Mouse (Mus musculus) forebrain, postnatal 0 days (tissue): ENCODE measurements around the gene Rexo4. TPM values are rescaled to one million over a fixed set of nuclear protein-coding genes. Genes with fewer than 3 reads are reported as not detected.
A peak's percentile ranks its signal among the peaks of the same experiment; 100 is the strongest.

Experiments used
- ATAC-seq: fragments of 200-750 bp; cut with Nextera tagmentation; 2 replicates; pipeline ENCODE4 v1.8.0; 2017; ENCODE audit warnings: mild to moderate bottlenecking, moderate library complexity
- DNase-seq: peaks from one replicate; pipeline ENCODE4 v3.0.0-alpha.2; 2015
- H3K27ac ChIP-seq: fragments of 300-500 bp; sonication (generic); 2 replicates; pipeline ENCODE4 v1.5.1; 2014; ENCODE audit warnings: low read depth, mild to moderate bottlenecking, antibody characterized with exemption, low read length, moderate library complexity, mixed read lengths
- H3K27me3 ChIP-seq: fragments of 300-500 bp; sonication (generic); 2 replicates; pipeline ENCODE4 v1.6.1; 2014; ENCODE audit warnings: mild to moderate bottlenecking, low read length, mixed read lengths; ENCODE audit not compliant: insufficient read depth
- H3K36me3 ChIP-seq: fragments of 300-500 bp; sonication (generic); 2 replicates; pipeline ENCODE4 v1.6.1; 2014; ENCODE audit warnings: mild to moderate bottlenecking, moderate library complexity; ENCODE audit not compliant: insufficient read depth
- H3K4me1 ChIP-seq: fragments of 300-500 bp; sonication (generic); 2 replicates; pipeline ENCODE4 v1.6.1; 2014; ENCODE audit warnings: antibody characterized with exemption; ENCODE audit not compliant: insufficient read depth
- H3K4me2 ChIP-seq: fragments of 300-500 bp; sonication (generic); 2 replicates; pipeline ENCODE4 v1.6.1; 2014; ENCODE audit warnings: low read depth, mild to moderate bottlenecking, moderate library complexity
- H3K4me3 ChIP-seq: fragments of 300-500 bp; sonication (generic); 2 replicates; pipeline ENCODE4 v1.5.1; 2014; ENCODE audit warnings: low read depth, low read length, mixed read lengths
- H3K9ac ChIP-seq: fragments of 300-500 bp; sonication (generic); 2 replicates; pipeline ENCODE4 v1.6.1; 2014; ENCODE audit warnings: mild to moderate bottlenecking
- H3K9me3 ChIP-seq: fragments of 300-500 bp; sonication (generic); 2 replicates; pipeline ENCODE4 v1.6.1; 2016; ENCODE audit warnings: low read length
- CTCF ChIP-seq: sonication (generic); IDR thresholded peaks from 2 replicates; pipeline ENCODE4 v1.5.1; 2016; ENCODE audit warnings: antibody characterized with exemption, control low read depth, low read depth
- WGBS: fragments of 180-500 bp; shearing (Covaris S2); extraction: QIAGEN DNeasy Blood & Tissue Kit; methylation state at CpG from one replicate; pipeline ENCODE4 v1.1.7; 2014; 5-methylcytosine and 5-hydroxymethylcytosine counted together
- polyA plus RNA-seq: library from polyadenylated mRNA; unstranded; fragments of >200 nt; fragmentation: Nextera tagmentation; extraction: Ambion mirVana; gene quantifications from 2 replicates; pipeline ENCODE4 v1.2.1, GENCODE M21; 2015
- total RNA-seq: library from RNA; depleted of rRNA; stranded (reverse); fragments of >200 nt; gene quantifications from 2 replicates; pipeline ENCODE4 v1.2.3, GENCODE M21; 2014; rRNA removed

The Rexo4 gene
- total RNA-seq (42.2 and 48.3 TPM in 2 replicates), polyA plus RNA-seq (23.9 and 25.5 TPM in 2 replicates)

DNA sequence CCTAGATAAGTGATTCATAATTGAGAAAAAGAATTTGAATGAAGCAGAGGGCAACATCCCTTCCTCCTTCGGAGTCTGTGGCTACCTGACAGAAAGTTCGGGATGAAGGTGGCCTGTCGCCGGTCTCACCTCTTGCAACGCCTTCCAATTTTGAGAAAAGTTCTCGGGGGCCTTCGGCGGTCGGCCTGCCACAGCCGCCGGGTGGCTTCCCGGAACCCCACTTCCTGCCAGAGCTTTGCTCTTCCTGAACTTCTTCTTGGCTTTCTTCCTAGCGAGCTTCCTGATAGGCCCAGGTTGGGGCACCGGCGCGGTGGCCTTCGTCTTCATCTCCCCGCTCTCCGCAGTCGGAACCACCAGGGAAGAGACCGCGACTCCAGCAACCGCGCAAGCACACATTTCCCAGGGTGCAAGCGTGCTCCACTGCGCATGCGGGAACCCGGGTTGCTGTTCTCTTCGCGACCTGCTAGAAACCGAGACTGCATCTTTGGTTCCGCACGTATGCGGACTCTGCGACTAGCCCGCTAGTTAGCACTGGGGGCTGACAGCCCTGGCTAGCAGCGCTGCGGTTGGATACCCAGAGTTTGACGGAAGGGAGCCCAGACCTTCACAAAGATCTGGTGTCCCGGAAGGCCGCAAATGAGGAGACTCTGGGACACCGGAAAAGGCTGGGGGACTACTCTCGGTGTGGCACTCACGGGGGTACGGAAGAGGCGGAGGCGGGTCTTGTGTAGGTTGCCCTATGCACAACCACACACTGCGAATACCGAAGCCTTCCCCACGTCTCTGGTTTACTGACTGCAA, at the start of gene Rexo4:
Rexo4 (minus strand) TSS at position 464 of the 801 bp plus-strand sequence.
- Histone ChIP-seq H3K4me2 (peak within 1 kb of the TSS; percentile 83), H3K27me3 (no peaks in the 10 kb centered on the region), H3K9ac (peak within 1 kb of the TSS; percentile 81), H3K27ac (peak within 1 kb of the TSS; percentile 97), H3K36me3 (peaks cover 11% of the 10 kb centered on the region), H3K9me3 (no peaks in the 10 kb centered on the region), H3K4me3 (peak within 1 kb of the TSS; percentile 70), H3K4me1 (peaks cover 13% of the 10 kb centered on the region)
- ATAC-seq: peak; percentile 98
- DNase-seq: peak; percentile 99
- TF ChIP-seq CTCF: no peak
- 1% methylated on average over 50 of the region's 50 CpGs for WGBS

- no peaks in the 10 kb centered on the region for H3K9me3 ChIP-seq
- peaks cover 10% of the 10 kb centered on the region for H3K36me3 ChIP-seq
- H3K4me1 ChIP-seq: peaks cover 18% of the 10 kb centered on the region
- peak within 1 kb of the TSS; percentile 85 for H3K9ac ChIP-seq
- H3K4me2 ChIP-seq: peak within 1 kb of the TSS; percentile 86
- under 1% methylated on average over 40 of the region's 43 CpGs for WGBS
- H3K27me3 ChIP-seq: no peaks in the 10 kb centered on the region
- ATAC-seq: peak; percentile 97
- peak; percentile 94 for DNase-seq
- peak within 1 kb of the TSS; percentile 81 for H3K27ac ChIP-seq
- peak; percentile 28; the same call in 1 of the 2 replicates for TF ChIP-seq CTCF
- peak within 1 kb of the TSS; percentile 77 for H3K4me3 ChIP-seq
Measured at GRCm38 (mm10) chr2:27009714-27010244, 45.6 kb upstream of the Rexo4 start, which contains the start of gene Cacfd1. Gene Cacfd1, plus strand, starts transcription at chr2:27009926.

- H3K36me3 ChIP-seq: no peaks in the 10 kb centered on the region
- TF ChIP-seq CTCF: no peak
- 75% methylated on average over 7 of the region's 7 CpGs for WGBS
- no peaks in the 10 kb centered on the region for H3K9me3 ChIP-seq
- H3K27me3 ChIP-seq: no peaks in the 10 kb centered on the region
- no peak overlapping the region for H3K9ac ChIP-seq
- no peak for DNase-seq
- H3K4me3 ChIP-seq: no peak overlapping the region
- H3K4me1 ChIP-seq: peaks cover 18% of the 10 kb centered on the region
- ATAC-seq: no peak
- H3K27ac ChIP-seq: no peak overlapping the region
- no peak overlapping the region for H3K4me2 ChIP-seq
Measured at GRCm38 (mm10) chr2:27007701-27008100, 43.5 kb upstream of the Rexo4 start.

- no peak for ATAC-seq
- no peak for TF ChIP-seq CTCF
- no peak for DNase-seq
Measured at GRCm38 (mm10) chr2:27006255-27006654, 42.1 kb upstream of the Rexo4 start.

DNA sequence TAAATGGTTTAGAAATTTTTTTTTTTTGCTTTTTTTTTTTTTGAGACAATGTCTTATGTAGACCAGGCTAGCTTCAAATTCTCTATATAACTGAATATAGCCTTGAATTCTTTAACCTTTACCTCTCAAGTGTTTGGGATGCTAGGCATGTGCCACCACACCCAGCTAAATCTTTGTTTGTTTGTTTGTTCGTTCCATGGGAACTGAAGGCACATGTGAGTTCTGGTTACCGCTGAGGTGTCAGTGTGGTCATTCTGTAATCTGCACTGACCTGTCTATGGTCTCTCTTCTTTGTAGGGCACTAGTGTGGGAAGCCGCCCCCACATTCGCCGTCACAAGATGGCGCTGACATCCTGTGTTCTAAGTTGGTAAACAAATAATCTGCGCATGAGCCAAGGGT, 33.8 kb upstream of the Rexo4 start:
- Histone ChIP-seq H3K9me3 (no peaks in the 10 kb centered on the region), H3K27me3 (no peaks in the 10 kb centered on the region), H3K36me3 (no peaks in the 10 kb centered on the region), H3K4me1 (no peaks in the 10 kb centered on the region), H3K9ac (no peak overlapping the region), H3K4me3 (no peak overlapping the region), H3K4me2 (no peak overlapping the region), H3K27ac (no peak overlapping the region)
- DNase-seq: no peak
- WGBS: 98% methylated on average over 6 of the region's 7 CpGs
- no peak for ATAC-seq
- TF ChIP-seq CTCF: no peak

More at GRCm38 (mm10) chr2:27006255-27006654, 42.1 kb upstream of the Rexo4 start:
- no peaks in the 10 kb centered on the region for H3K27me3 ChIP-seq
- peaks cover 15% of the 10 kb centered on the region for H3K4me1 ChIP-seq
- H3K9me3 ChIP-seq: no peaks in the 10 kb centered on the region
- no peak overlapping the region for H3K4me2 ChIP-seq
- no peak overlapping the region for H3K4me3 ChIP-seq
- no peak overlapping the region for H3K9ac ChIP-seq
- H3K36me3 ChIP-seq: no peaks in the 10 kb centered on the region
- H3K27ac ChIP-seq: no peak overlapping the region
- WGBS: 50% methylated on average over 4 of the region's 4 CpGs

DNA sequence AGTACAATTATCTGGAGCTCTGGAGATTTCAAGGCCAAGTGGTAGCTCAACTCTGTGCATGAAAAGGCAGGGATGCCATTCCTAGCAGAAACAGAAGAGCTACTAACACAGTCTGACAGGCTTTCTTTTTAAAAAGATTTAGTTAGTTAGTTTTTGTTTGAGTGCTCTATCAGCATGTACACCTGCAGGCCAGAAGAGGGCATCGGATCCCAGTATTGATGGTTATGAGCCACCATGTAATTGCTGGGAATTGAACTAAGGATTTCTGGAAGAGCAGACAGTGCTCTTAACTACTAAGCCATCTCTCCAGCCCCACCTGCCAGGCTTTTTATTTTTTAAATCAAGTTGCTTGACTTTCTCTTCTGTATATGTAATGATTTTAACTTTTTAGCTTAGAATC, 33.3 kb upstream of the Rexo4 start:
- no peak for ATAC-seq
- no peaks in the 10 kb centered on the region for H3K27me3 ChIP-seq
- H3K9ac ChIP-seq: no peak overlapping the region
- H3K4me3 ChIP-seq: no peak overlapping the region
- no peaks in the 10 kb centered on the region for H3K9me3 ChIP-seq
- H3K4me1 ChIP-seq: no peaks in the 10 kb centered on the region
- no peak for TF ChIP-seq CTCF
- no peaks in the 10 kb centered on the region for H3K36me3 ChIP-seq
- no peak overlapping the region for H3K27ac ChIP-seq
- DNase-seq: no peak
- no peak overlapping the region for H3K4me2 ChIP-seq
- WGBS: 68% methylated on average over 1 of the region's 1 CpGs

DNA sequence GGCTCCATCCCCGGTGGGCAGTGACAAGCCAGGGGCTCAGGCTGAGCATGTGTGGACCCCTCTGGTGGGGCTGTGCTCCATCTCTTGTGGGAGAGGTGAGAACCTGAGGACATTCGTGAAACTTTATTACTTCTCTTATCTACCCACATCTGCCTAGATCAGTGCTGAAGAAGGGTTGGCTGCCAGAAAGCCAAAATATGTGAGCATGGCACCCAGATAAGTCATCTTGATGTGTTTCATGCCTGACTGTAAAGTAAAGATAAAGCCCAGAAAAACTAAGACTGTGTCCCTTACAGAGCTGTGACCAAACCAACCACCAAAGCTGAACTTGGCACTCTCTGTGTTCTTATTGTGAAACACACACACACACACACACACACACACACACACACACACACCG, 29.8 kb upstream of the Rexo4 start:
- no peak overlapping the region for H3K27ac ChIP-seq
- no peaks in the 10 kb centered on the region for H3K36me3 ChIP-seq
- DNase-seq: no peak
- 75% methylated on average over 3 of the region's 3 CpGs for WGBS
- no peaks in the 10 kb centered on the region for H3K4me1 ChIP-seq
- no peak overlapping the region for H3K4me2 ChIP-seq
- no peak overlapping the region for H3K4me3 ChIP-seq
- H3K9ac ChIP-seq: no peak overlapping the region
- no peaks in the 10 kb centered on the region for H3K9me3 ChIP-seq
- TF ChIP-seq CTCF: no peak
- ATAC-seq: no peak
- no peaks in the 10 kb centered on the region for H3K27me3 ChIP-seq
